Mouse (Mus musculus) lung, adult 2 months (tissue): ENCODE results near the gene Adgrl3.

Experiments
- CTCF ChIP-seq: fragments of 200-500 bp; IDR thresholded peaks from 2 replicates; pipeline ENCODE4 v1.5.1; 2011; ENCODE audit warnings: mild to moderate bottlenecking, low read length, control low read depth; ENCODE audit not compliant: insufficient read depth
- POLR2A ChIP-seq: fragments of 200-500 bp; IDR thresholded peaks from 2 replicates; pipeline ENCODE4 v1.6.1; 2011; ENCODE audit warnings: low read depth, mild to moderate bottlenecking, control low read depth, low read length, borderline replicate concordance; ENCODE audit errors: extremely low read depth

DNA sequence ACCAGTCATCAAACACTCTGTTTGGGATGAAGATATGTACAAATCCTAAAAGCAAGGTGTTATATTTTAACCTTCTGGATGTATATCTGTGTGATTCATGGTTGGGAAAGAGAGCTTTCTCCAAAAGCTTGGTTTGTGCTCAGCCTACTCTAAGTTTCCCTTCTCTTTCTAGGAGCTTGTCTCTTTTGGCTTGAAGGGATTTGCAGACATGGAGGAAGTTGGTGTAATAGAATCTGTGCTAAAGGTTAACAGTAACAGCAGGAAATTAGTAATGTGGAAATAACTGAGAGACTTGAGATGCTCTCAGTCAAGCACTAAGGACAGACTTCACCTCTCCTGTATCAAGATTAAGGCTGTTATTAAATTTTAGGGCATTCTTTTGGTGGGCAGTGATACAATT lies 17.2 kb downstream of the Adgrl3 start:
- TF ChIP-seq CTCF (no peak), POLR2A (no peak)
